Mouse (Mus musculus): ENCODE data around the gene Higd1b. TPM values are rescaled to one million over a fixed set of nuclear protein-coding genes. Genes with fewer than 3 reads are reported as not detected.

The Higd1b gene
- polyA plus RNA-seq, 1 experiment, result 4.9 TPM

- no peak for DNase-seq (ENCODE audit: low read depth)
- no peak for TF ChIP-seq POLR2A (IDR thresholded peaks at IDR 0.05; ENCODE audit: borderline replicate concordance, extremely low read depth, insufficient read depth, insufficient read length, poor library complexity, severe bottlenecking)
- no peak for TF ChIP-seq CTCF (IDR thresholded peaks at IDR 0.05; ENCODE audit: borderline replicate concordance, extremely low read depth, insufficient read depth, insufficient read length)
These were observed 15.8 kb upstream of the Higd1b start for GRCm38 (mm10) chr11:102819783-102820385.

- TF ChIP-seq POLR2A (IDR thresholded peaks at IDR 0.05; ENCODE audit: borderline replicate concordance, extremely low read depth, insufficient read depth, insufficient read length, poor library complexity, severe bottlenecking) (no peak), CTCF (IDR thresholded peaks at IDR 0.05; ENCODE audit: borderline replicate concordance, extremely low read depth, insufficient read depth, insufficient read length) (no peak)
- DNase-seq (ENCODE audit: low read depth), result no peak
These were observed 15.2 kb upstream of the Higd1b start for GRCm38 (mm10) chr11:102820432-102820831.

GRCm38 (mm10) chr11:102821231-102821630, 14.4 kb upstream of the Higd1b start:
- no peak for DNase-seq (ENCODE audit: low read depth)
- TF ChIP-seq CTCF (IDR thresholded peaks at IDR 0.05; ENCODE audit: borderline replicate concordance, extremely low read depth, insufficient read depth, insufficient read length) (no peak), POLR2A (IDR thresholded peaks at IDR 0.05; ENCODE audit: borderline replicate concordance, extremely low read depth, insufficient read depth, insufficient read length, poor library complexity, severe bottlenecking) (no peak)

GRCm38 (mm10) chr11:102826476-102826875, 9.2 kb upstream of the Higd1b start:
- TF ChIP-seq POLR2A (IDR thresholded peaks at IDR 0.05; ENCODE audit: borderline replicate concordance, extremely low read depth, insufficient read depth, insufficient read length, poor library complexity, severe bottlenecking) (no peak), CTCF (IDR thresholded peaks at IDR 0.05; ENCODE audit: borderline replicate concordance, extremely low read depth, insufficient read depth, insufficient read length) (no peak)
- DNase-seq (ENCODE audit: low read depth), result no peak

- TF ChIP-seq CTCF (IDR thresholded peaks at IDR 0.05; ENCODE audit: borderline replicate concordance, extremely low read depth, insufficient read depth, insufficient read length) (no peak), POLR2A (IDR thresholded peaks at IDR 0.05; ENCODE audit: borderline replicate concordance, extremely low read depth, insufficient read depth, insufficient read length, poor library complexity, severe bottlenecking) (no peak)
- DNase-seq (ENCODE audit: low read depth), result no peak
These were observed 8.6 kb upstream of the Higd1b start for GRCm38 (mm10) chr11:102827097-102827496.

GRCm38 (mm10) chr11:102830276-102830675, 5.4 kb upstream of the Higd1b start:
- TF ChIP-seq CTCF (IDR thresholded peaks at IDR 0.05; ENCODE audit: borderline replicate concordance, extremely low read depth, insufficient read depth, insufficient read length) (no peak), POLR2A (IDR thresholded peaks at IDR 0.05; ENCODE audit: borderline replicate concordance, extremely low read depth, insufficient read depth, insufficient read length, poor library complexity, severe bottlenecking) (no peak)
- DNase-seq (ENCODE audit: low read depth), result no peak

- TF ChIP-seq CTCF (IDR thresholded peaks at IDR 0.05; ENCODE audit: borderline replicate concordance, extremely low read depth, insufficient read depth, insufficient read length), result no peak
- TF ChIP-seq POLR2A (IDR thresholded peaks at IDR 0.05; ENCODE audit: borderline replicate concordance, extremely low read depth, insufficient read depth, insufficient read length, poor library complexity, severe bottlenecking), result no peak
- DNase-seq (ENCODE audit: low read depth), result no peak
These were observed 2.9 kb upstream of the Higd1b start for GRCm38 (mm10) chr11:102832700-102833297.

GRCm38 (mm10) chr11:102834219-102834618, 1.4 kb upstream of the Higd1b start:
- no peak for DNase-seq (ENCODE audit: low read depth)
- TF ChIP-seq CTCF (IDR thresholded peaks at IDR 0.05; ENCODE audit: borderline replicate concordance, extremely low read depth, insufficient read depth, insufficient read length), result no peak
- TF ChIP-seq POLR2A (IDR thresholded peaks at IDR 0.05; ENCODE audit: borderline replicate concordance, extremely low read depth, insufficient read depth, insufficient read length, poor library complexity, severe bottlenecking), result no peak

GRCm38 (mm10) chr11:102836146-102836545, 497 bp downstream of the Higd1b start:
- no peak for DNase-seq (ENCODE audit: low read depth)
- TF ChIP-seq POLR2A (IDR thresholded peaks at IDR 0.05; ENCODE audit: borderline replicate concordance, extremely low read depth, insufficient read depth, insufficient read length, poor library complexity, severe bottlenecking) (no peak), CTCF (IDR thresholded peaks at IDR 0.05; ENCODE audit: borderline replicate concordance, extremely low read depth, insufficient read depth, insufficient read length) (no peak)

GRCm38 (mm10) chr11:102837385-102837784, 1.7 kb downstream of the Higd1b start:
- TF ChIP-seq CTCF (IDR thresholded peaks at IDR 0.05; ENCODE audit: borderline replicate concordance, extremely low read depth, insufficient read depth, insufficient read length), result no peak
- no peak for DNase-seq (ENCODE audit: low read depth)

- no peak for TF ChIP-seq POLR2A (IDR thresholded peaks at IDR 0.05; ENCODE audit: borderline replicate concordance, extremely low read depth, insufficient read depth, insufficient read length, poor library complexity, severe bottlenecking)
- no peak for TF ChIP-seq CTCF (IDR thresholded peaks at IDR 0.05; ENCODE audit: borderline replicate concordance, extremely low read depth, insufficient read depth, insufficient read length)
- DNase-seq (ENCODE audit: low read depth), result no peak
These were observed 2.5 kb downstream of the Higd1b start for GRCm38 (mm10) chr11:102838126-102838525.

GRCm38 (mm10) chr11:102838616-102839150, 3.0 kb downstream of the Higd1b start:
- DNase-seq (ENCODE audit: low read depth), result no peak
- TF ChIP-seq CTCF (IDR thresholded peaks at IDR 0.05; ENCODE audit: borderline replicate concordance, extremely low read depth, insufficient read depth, insufficient read length) (no peak), POLR2A (IDR thresholded peaks at IDR 0.05; ENCODE audit: borderline replicate concordance, extremely low read depth, insufficient read depth, insufficient read length, poor library complexity, severe bottlenecking) (no peak)
